Mouse (Mus musculus) hindbrain, postnatal 0 days (tissue): ENCODE results near the gene 4930407I10Rik. TPM values are rescaled to one million over a fixed set of nuclear protein-coding genes. Genes with fewer than 3 reads are reported as not detected.

Experiments used
- ATAC-seq: fragments of 200-750 bp; cut with Nextera tagmentation; 2 replicates; pipeline ENCODE4 v1.8.0; 2017; ENCODE audit warnings: mild to moderate bottlenecking, moderate TSS enrichment, moderate library complexity
- DNase-seq: peaks from one replicate; pipeline ENCODE4 v3.0.0-alpha.2; 2015; ENCODE audit warnings: low spot score
- H3K27ac ChIP-seq: fragments of 300-500 bp; sonication (generic); 2 replicates; pipeline ENCODE4 v1.5.1; 2014; ENCODE audit warnings: mild to moderate bottlenecking
- H3K27me3 ChIP-seq: fragments of 300-500 bp; sonication (generic); 2 replicates; pipeline ENCODE4 v1.6.1; 2014; ENCODE audit warnings: low read length, mixed read lengths; ENCODE audit not compliant: insufficient read depth
- H3K36me3 ChIP-seq: fragments of 300-500 bp; sonication (generic); 2 replicates; pipeline ENCODE4 v1.6.1; 2014; ENCODE audit warnings: low read length, mixed read lengths; ENCODE audit not compliant: insufficient read depth
- H3K4me1 ChIP-seq: fragments of 300-500 bp; sonication (generic); 2 replicates; pipeline ENCODE4 v1.6.1; 2014; ENCODE audit warnings: antibody characterized with exemption, low read length, mixed read lengths; ENCODE audit not compliant: insufficient read depth
- H3K4me2 ChIP-seq: fragments of 300-500 bp; sonication (generic); 2 replicates; pipeline ENCODE4 v1.6.1; 2014; ENCODE audit warnings: low read depth, mild to moderate bottlenecking, low read length, moderate library complexity, mixed read lengths
- H3K4me3 ChIP-seq: fragments of 300-500 bp; sonication (generic); 2 replicates; pipeline ENCODE4 v1.5.1; 2014; ENCODE audit warnings: low read length
- H3K9ac ChIP-seq: fragments of 300-500 bp; sonication (generic); replicated peaks from 2 replicates; pipeline ENCODE4 v1.6.1; 2014; ENCODE audit warnings: mild to moderate bottlenecking, low read length, moderate library complexity, mixed read lengths
- H3K9me3 ChIP-seq: fragments of 300-500 bp; sonication (generic); 2 replicates; pipeline ENCODE4 v1.6.1; 2016; ENCODE audit warnings: low read length, mixed read lengths
- CTCF ChIP-seq: IDR thresholded peaks from 2 replicates; pipeline ENCODE4 v1.5.1; 2016; ENCODE audit warnings: antibody characterized with exemption, control low read depth, low read depth
- WGBS: fragments of 180-500 bp; shearing (Covaris S2); extraction: QIAGEN DNeasy Blood & Tissue Kit; methylation state at CpG from one replicate; pipeline ENCODE4 v1.1.7; 2014; 5-methylcytosine and 5-hydroxymethylcytosine counted together
- polyA plus RNA-seq: library from polyadenylated mRNA; unstranded; fragments of >200 nt; fragmentation: Nextera tagmentation; extraction: Ambion mirVana; gene quantifications from 2 replicates; pipeline ENCODE4 v1.2.1, GENCODE M21; 2015
- total RNA-seq: library from RNA; depleted of rRNA; stranded (reverse); fragments of >200 nt; gene quantifications from 2 replicates; pipeline ENCODE4 v1.2.3, GENCODE M21; 2014; rRNA removed

The 4930407I10Rik gene
- total and polyA plus RNA-seq, 2 experiments from 2014 or later = not detected

GRCm38 (mm10) chr15:82081161-82081560 is 22.2 kb downstream of the 4930407I10Rik start:
- Histone ChIP-seq H3K36me3 (no peaks in the 10 kb centered on the region), H3K27ac (no peak overlapping the region), H3K27me3 (no peaks in the 10 kb centered on the region), H3K4me2 (no peak overlapping the region), H3K4me3 (no peak overlapping the region), H3K9ac (no peak overlapping the region), H3K4me1 (no peaks in the 10 kb centered on the region), H3K9me3 (no peaks in the 10 kb centered on the region)
- ATAC-seq = peak; percentile 68
- DNase-seq = peak; percentile 56
- peak; percentile 73 for TF ChIP-seq CTCF
- 30% methylated on average over 7 of the region's 7 CpGs for WGBS

- H3K4me2 ChIP-seq = no peak overlapping the region
- no peaks in the 10 kb centered on the region for H3K36me3 ChIP-seq
- WGBS = 88% methylated on average over 9 of the region's 9 CpGs
- no peaks in the 10 kb centered on the region for H3K9me3 ChIP-seq
- DNase-seq = no peak
- TF ChIP-seq CTCF = no peak
- no peak overlapping the region for H3K9ac ChIP-seq
- H3K27me3 ChIP-seq = no peaks in the 10 kb centered on the region
- ATAC-seq = no peak
- H3K4me3 ChIP-seq = no peak overlapping the region
- H3K4me1 ChIP-seq = no peaks in the 10 kb centered on the region
- no peak overlapping the region for H3K27ac ChIP-seq
Observed at GRCm38 (mm10) chr15:82085606-82086005, 26.7 kb downstream of the 4930407I10Rik start.

- H3K4me3 ChIP-seq = no peak overlapping the region
- H3K27me3 ChIP-seq = no peaks in the 10 kb centered on the region
- no peak overlapping the region for H3K27ac ChIP-seq
- no peaks in the 10 kb centered on the region for H3K36me3 ChIP-seq
- no peaks in the 10 kb centered on the region for H3K4me1 ChIP-seq
- WGBS = 81% methylated on average over 12 of the region's 12 CpGs
- TF ChIP-seq CTCF = no peak
- DNase-seq (no peak), ATAC-seq (no peak)
- no peak overlapping the region for H3K4me2 ChIP-seq
- no peak overlapping the region for H3K9ac ChIP-seq
- no peaks in the 10 kb centered on the region for H3K9me3 ChIP-seq
Observed at GRCm38 (mm10) chr15:82086131-82086530, 27.2 kb downstream of the 4930407I10Rik start.

- no peaks in the 10 kb centered on the region for H3K27me3 ChIP-seq
- H3K9ac ChIP-seq = no peak overlapping the region
- no peak overlapping the region for H3K4me3 ChIP-seq
- whole genome bisulfite sequencing = 10% methylated on average over 10 of the region's 10 CpGs
- H3K4me2 ChIP-seq = no peak overlapping the region
- H3K9me3 ChIP-seq = no peaks in the 10 kb centered on the region
- ATAC-seq = no peak
- H3K27ac ChIP-seq = no peak overlapping the region
- peak; percentile 20 for DNase-seq
- peak; percentile 42 for TF ChIP-seq CTCF
- H3K36me3 ChIP-seq = no peaks in the 10 kb centered on the region
- no peaks in the 10 kb centered on the region for H3K4me1 ChIP-seq
Observed at GRCm38 (mm10) chr15:82087266-82087665, 28.3 kb downstream of the 4930407I10Rik start.

GRCm38 (mm10) chr15:82091061-82091460 is 32.1 kb downstream of the 4930407I10Rik start:
- ATAC-seq = no peak
- no peak for TF ChIP-seq CTCF

GRCm38 (mm10) chr15:82106953-82107555 is 48.1 kb downstream of the 4930407I10Rik start:
- Histone ChIP-seq H3K27me3 (no peaks in the 10 kb centered on the region), H3K4me1 (no peaks in the 10 kb centered on the region), H3K27ac (no peak overlapping the region), H3K4me3 (no peak overlapping the region), H3K4me2 (no peak overlapping the region), H3K36me3 (no peaks in the 10 kb centered on the region), H3K9me3 (no peaks in the 10 kb centered on the region), H3K9ac (no peak overlapping the region)
- ATAC-seq (no peak), DNase-seq (peak; percentile 63)
- WGBS = 20% methylated on average over 8 of the region's 8 CpGs
- TF ChIP-seq CTCF = peak; percentile 73

More at GRCm38 (mm10) chr15:82091061-82091460, 32.1 kb downstream of the 4930407I10Rik start:
- Histone ChIP-seq H3K4me3 (no peak overlapping the region), H3K9ac (no peak overlapping the region), H3K27ac (no peak overlapping the region), H3K9me3 (no peaks in the 10 kb centered on the region), H3K4me2 (no peak overlapping the region), H3K36me3 (no peaks in the 10 kb centered on the region), H3K27me3 (no peaks in the 10 kb centered on the region), H3K4me1 (no peaks in the 10 kb centered on the region)
- 80% methylated on average over 7 of the region's 7 CpGs for WGBS
- DNase-seq = no peak

Other genes with a start within 250 kb of the 4930407I10Rik start
- gene Tob2, start 200.4 kb upstream of the 4930407I10Rik start, total RNA-seq = 12.9 and 13.9 TPM in 2 replicates
- 14.0 and 14.5 TPM in 2 replicates for gene Tob2, start 200.4 kb upstream of the 4930407I10Rik start, polyA plus RNA-seq
- 29.0 and 29.7 TPM in 2 replicates for gene Phf5a, start 187.2 kb upstream of the 4930407I10Rik start, total RNA-seq
- gene Phf5a, start 187.2 kb upstream of the 4930407I10Rik start, polyA plus RNA-seq = 102 and 110 TPM in 2 replicates
- 536 and 538 TPM in 2 replicates for gene Aco2, start 186.8 kb upstream of the 4930407I10Rik start, total RNA-seq
- gene Aco2, start 186.8 kb upstream of the 4930407I10Rik start, polyA plus RNA-seq = 298 and 299 TPM in 2 replicates
- 47.2 and 48.7 TPM in 2 replicates for gene Polr3h, start 132.9 kb upstream of the 4930407I10Rik start, total RNA-seq
- 98.7 and 101 TPM in 2 replicates for gene Polr3h, start 132.9 kb upstream of the 4930407I10Rik start, polyA plus RNA-seq
- gene Csdc2, start 122.4 kb upstream of the 4930407I10Rik start, total RNA-seq = 178 and 188 TPM in 2 replicates
- gene Csdc2, start 122.4 kb upstream of the 4930407I10Rik start, polyA plus RNA-seq = 239 and 269 TPM in 2 replicates
- gene Pmm1, start 98.2 kb upstream of the 4930407I10Rik start, total RNA-seq = 123 and 164 TPM in 2 replicates
- gene Pmm1, start 98.2 kb upstream of the 4930407I10Rik start, polyA plus RNA-seq = 140 and 142 TPM in 2 replicates
- gene 1700029P11Rik, start 78.6 kb upstream of the 4930407I10Rik start, total RNA-seq = not detected in 2 replicates
- not detected in 2 replicates for gene 1700029P11Rik, start 78.6 kb upstream of the 4930407I10Rik start, polyA plus RNA-seq
- gene Xrcc6, start 71.3 kb upstream of the 4930407I10Rik start, total RNA-seq = 18.5 and 20.1 TPM in 2 replicates
- 30.9 and 35.3 TPM in 2 replicates for gene Xrcc6, start 71.3 kb upstream of the 4930407I10Rik start, polyA plus RNA-seq
- gene Desi1, start 25.3 kb upstream of the 4930407I10Rik start, total RNA-seq = 29.9 and 32.1 TPM in 2 replicates
- gene Desi1, start 25.3 kb upstream of the 4930407I10Rik start, polyA plus RNA-seq = 44.1 and 45.3 TPM in 2 replicates
- gene Snu13, start 11.6 kb upstream of the 4930407I10Rik start, total RNA-seq = 222 and 236 TPM in 2 replicates
- 249 and 255 TPM in 2 replicates for gene Snu13, start 11.6 kb upstream of the 4930407I10Rik start, polyA plus RNA-seq
- gene Mei1, start 10.8 kb downstream of the 4930407I10Rik start, total RNA-seq = 0.21 TPM in 1 of 2 replicates, not detected in the other
- gene Mei1, start 10.8 kb downstream of the 4930407I10Rik start, polyA plus RNA-seq = 0.11 and 0.24 TPM in 2 replicates
- gene Ccdc134, start 68.8 kb downstream of the 4930407I10Rik start, total RNA-seq = 15.5 and 16.0 TPM in 2 replicates
- 6.4 and 8.4 TPM in 2 replicates for gene Ccdc134, start 68.8 kb downstream of the 4930407I10Rik start, polyA plus RNA-seq
- 256 and 266 TPM in 2 replicates for gene Srebf2, start 88.0 kb downstream of the 4930407I10Rik start, total RNA-seq
- 139 and 145 TPM in 2 replicates for gene Srebf2, start 88.0 kb downstream of the 4930407I10Rik start, polyA plus RNA-seq
- 34.7 and 36.0 TPM in 2 replicates for gene Shisa8, start 153.7 kb downstream of the 4930407I10Rik start, total RNA-seq
- 7.5 and 9.2 TPM in 2 replicates for gene Shisa8, start 153.7 kb downstream of the 4930407I10Rik start, polyA plus RNA-seq
- gene Tnfrsf13c, start 165.2 kb downstream of the 4930407I10Rik start, total RNA-seq = 0.29 and 5.6 TPM in 2 replicates
- 0.34 and 0.42 TPM in 2 replicates for gene Tnfrsf13c, start 165.2 kb downstream of the 4930407I10Rik start, polyA plus RNA-seq
- 15.0 and 16.2 TPM in 2 replicates for gene Cenpm, start 185.6 kb downstream of the 4930407I10Rik start, total RNA-seq
- gene Cenpm, start 185.6 kb downstream of the 4930407I10Rik start, polyA plus RNA-seq = 23.0 and 27.6 TPM in 2 replicates
- gene 1500009C09Rik, start 193.2 kb downstream of the 4930407I10Rik start, total RNA-seq = 116 and 127 TPM in 2 replicates
- gene 1500009C09Rik, start 193.2 kb downstream of the 4930407I10Rik start, polyA plus RNA-seq = 12.5 and 13.9 TPM in 2 replicates
- gene Sept3, start 215.7 kb downstream of the 4930407I10Rik start, total RNA-seq = 393 and 404 TPM in 2 replicates
- gene Sept3, start 215.7 kb downstream of the 4930407I10Rik start, polyA plus RNA-seq = 299 and 320 TPM in 2 replicates
- gene Wbp2nl, start 239.8 kb downstream of the 4930407I10Rik start, total RNA-seq = 1.4 TPM in 1 of 2 replicates, not detected in the other
- 0.36 TPM in 1 of 2 replicates, not detected in the other for gene Wbp2nl, start 239.8 kb downstream of the 4930407I10Rik start, polyA plus RNA-seq